Mouse (Mus musculus) megakaryocyte, embryonic 14.5 days (primary cell): Measurements from ENCODE around the gene Marc2.

Source experiments
- FLI1 ChIP-seq: IDR thresholded peaks from 2 replicates; pipeline ENCODE4 v1.6.1; 2012; ENCODE audit warnings: low read length, inconsistent platforms, mixed read lengths
- GATA1 ChIP-seq: IDR thresholded peaks from 3 replicates; pipeline ENCODE4 v1.6.1; 2012; ENCODE audit warnings: mixed read lengths, low read length, inconsistent platforms, borderline replicate concordance

- TF ChIP-seq FLI1, result no peak
- TF ChIP-seq GATA1, result no peak
These were observed 9.9 kb downstream of the Marc2 start for GRCm38 (mm10) chr1:184836350-184836749.
